Mouse (Mus musculus) small intestine, adult 2 months (tissue): ENCODE data around the gene Parva. TPM values are rescaled to one million over a fixed set of nuclear protein-coding genes. Genes with fewer than 3 reads are reported as not detected.

ENCODE experiments used
- H3K27ac ChIP-seq: fragments of 200-500 bp; 2 replicates; pipeline ENCODE4 v1.5.1; 2012; ENCODE audit warnings: low read depth, low read length, control low read depth, inconsistent platforms; ENCODE audit not compliant: insufficient read depth
- H3K27me3 ChIP-seq: fragments of 200-500 bp; 2 replicates; pipeline ENCODE4 v1.6.1; 2012; ENCODE audit warnings: mild to moderate bottlenecking, moderate library complexity, low read length, inconsistent platforms; ENCODE audit not compliant: control insufficient read depth, insufficient read depth
- H3K36me3 ChIP-seq: fragments of 200-500 bp; 2 replicates; pipeline ENCODE4 v1.6.1; 2012; ENCODE audit warnings: mild to moderate bottlenecking, low read length, control low read depth, inconsistent platforms; ENCODE audit not compliant: control insufficient read depth, insufficient read depth
- H3K4me1 ChIP-seq: fragments of 200-500 bp; 2 replicates; pipeline ENCODE4 v1.6.1; 2012; ENCODE audit warnings: low read length, inconsistent platforms, mixed read lengths; ENCODE audit not compliant: control insufficient read depth, insufficient read depth, insufficient read length
- H3K4me3 ChIP-seq: fragments of 200-500 bp; 2 replicates; pipeline ENCODE4 v1.5.1; 2012; ENCODE audit warnings: low read depth, mild to moderate bottlenecking, control low read depth, inconsistent platforms, low read length, moderate library complexity
- CTCF ChIP-seq: fragments of 200-500 bp; IDR thresholded peaks from 2 replicates; pipeline ENCODE4 v1.5.1; 2012; ENCODE audit warnings: low read depth, mild to moderate bottlenecking, control low read depth, inconsistent platforms, low read length, moderate library complexity, mixed read lengths; ENCODE audit not compliant: insufficient replicate concordance, insufficient read length; ENCODE audit errors: extremely low read depth
- POLR2A ChIP-seq: fragments of 200-500 bp; IDR thresholded peaks from 2 replicates; pipeline ENCODE4 v1.6.1; 2012; ENCODE audit warnings: low read depth, mild to moderate bottlenecking, control low read depth, inconsistent platforms, low read length, moderate library complexity
- WGBS: fragments of 180-500 bp; shearing (Covaris S2); methylation state at CpG from one replicate; pipeline ENCODE4 v1.1.7; 2018; 5-methylcytosine and 5-hydroxymethylcytosine counted together
- polyA plus RNA-seq: library from polyadenylated mRNA; depleted of rRNA; stranded (reverse); fragments of >200 nt; gene quantifications from 2 replicates; pipeline ENCODE4 v1.2.3, GENCODE M21; 2012; rRNA removed

Parva gene
- polyA plus RNA-seq = 10.5 and 13.6 TPM in 2 replicates

DNA sequence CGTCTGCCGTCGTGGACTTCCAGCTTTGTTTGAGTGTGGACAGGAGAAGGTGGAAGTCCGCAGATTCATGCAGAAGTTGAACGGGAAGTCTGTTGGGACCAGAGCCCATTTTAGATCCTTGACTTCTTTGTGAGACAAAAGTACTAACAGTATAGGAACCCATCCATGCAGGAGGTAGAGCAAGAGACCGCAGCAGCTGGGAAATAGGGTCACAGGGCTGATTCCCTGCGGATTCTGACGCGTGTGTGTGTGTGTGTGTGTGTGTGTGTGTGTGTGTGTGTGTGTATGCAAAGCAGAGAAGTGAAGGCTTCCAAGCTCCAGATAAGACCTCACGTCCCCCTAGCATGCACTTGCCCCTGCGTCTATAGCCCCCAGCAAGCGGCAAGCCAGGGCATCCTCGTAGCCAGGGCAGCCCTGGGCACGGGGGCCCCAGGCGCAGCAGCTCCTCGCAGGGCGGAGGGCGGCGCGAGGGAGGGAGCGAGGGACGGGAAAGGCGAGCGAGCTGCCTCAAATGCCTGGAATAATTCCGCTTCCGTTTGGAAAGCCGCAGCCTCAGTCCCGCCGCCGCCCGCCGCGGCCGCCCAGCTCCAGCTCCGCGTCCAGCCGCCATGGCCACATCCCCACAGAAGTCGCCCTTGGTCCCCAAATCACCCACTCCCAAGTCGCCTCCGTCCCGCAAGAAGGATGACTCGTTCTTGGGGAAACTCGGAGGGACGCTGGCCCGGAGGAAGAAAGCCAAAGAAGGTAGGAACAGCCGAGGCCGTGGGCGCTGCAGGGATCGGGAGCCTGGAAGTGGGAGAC, at the start of gene Parva:
Gene Parva (plus strand): TSS at position 149 of the 801 bp plus-strand sequence.
- Histone ChIP-seq H3K36me3 (no peaks in the 10 kb centered on the region), H3K27ac (peak within 1 kb of the TSS; percentile 88), H3K4me1 (no peaks in the 10 kb centered on the region), H3K27me3 (no peaks in the 10 kb centered on the region), H3K4me3 (peak within 1 kb of the TSS; percentile 88)
- TF ChIP-seq POLR2A (no peak; the same call in 1 of the 2 replicates), CTCF (no peak)
- WGBS = 2% methylated on average over 49 of the region's 49 CpGs

DNA sequence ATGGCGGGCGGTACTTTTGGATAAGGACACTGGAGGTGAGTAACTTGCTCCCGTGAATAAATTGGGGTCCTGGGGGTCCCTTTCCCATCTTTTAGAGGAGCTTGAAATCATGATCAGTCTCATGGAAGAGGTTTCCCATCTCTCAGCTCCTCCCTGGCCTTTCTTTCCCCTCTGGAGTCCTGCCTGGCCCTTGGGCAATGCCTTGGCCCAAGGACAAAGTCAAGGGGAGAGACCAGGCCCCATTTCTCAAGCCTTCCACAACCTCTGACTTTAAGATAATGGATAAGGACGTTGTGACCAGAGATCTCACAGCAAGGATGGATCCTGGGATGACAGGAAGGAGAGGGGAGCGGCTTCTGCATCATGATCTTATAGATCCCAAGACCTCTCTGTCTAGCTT, 49.2 kb upstream of the Parva start:
- Histone ChIP-seq H3K4me3 (no peak overlapping the region), H3K27me3 (no peaks in the 10 kb centered on the region), H3K36me3 (peaks cover 8% of the 10 kb centered on the region), H3K27ac (no peak overlapping the region), H3K4me1 (peaks cover 19% of the 10 kb centered on the region)
- 78% methylated on average over 5 of the region's 5 CpGs for WGBS
- TF ChIP-seq POLR2A (no peak), CTCF (no peak)

DNA sequence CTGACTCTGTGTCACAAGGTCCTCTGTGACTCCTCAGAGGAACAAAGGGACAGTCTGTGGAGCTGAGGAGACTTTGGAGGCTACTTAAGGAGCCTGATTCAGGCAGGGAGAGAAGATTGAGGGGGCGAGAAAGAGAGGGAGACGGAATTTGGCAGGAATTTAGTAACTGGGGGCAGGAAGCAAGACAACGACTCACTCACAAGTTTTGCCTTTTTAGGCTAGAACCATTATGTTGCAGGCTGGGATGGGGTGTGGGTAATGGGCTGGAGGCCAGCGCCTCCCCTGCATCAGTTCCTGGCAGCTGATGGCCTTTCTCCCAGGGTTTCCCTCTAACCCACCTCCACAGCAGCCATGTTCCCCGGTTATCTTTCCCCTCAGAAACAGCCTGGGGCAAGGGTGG, 48.8 kb upstream of the Parva start:
- Histone ChIP-seq H3K27ac (no peak overlapping the region), H3K4me3 (no peak overlapping the region), H3K27me3 (no peaks in the 10 kb centered on the region), H3K36me3 (peaks cover 8% of the 10 kb centered on the region), H3K4me1 (peaks cover 17% of the 10 kb centered on the region)
- 80% methylated on average over 5 of the region's 5 CpGs for WGBS
- TF ChIP-seq CTCF (no peak), POLR2A (no peak)

- TF ChIP-seq CTCF (no peak), POLR2A (no peak)
- H3K27me3 ChIP-seq = no peaks in the 10 kb centered on the region
These were observed 40.8 kb upstream of the Parva start for GRCm38 (mm10) chr7:112386521-112386920.

GRCm38 (mm10) chr7:112387876-112388275, 39.4 kb upstream of the Parva start:
- no peak for TF ChIP-seq CTCF
- TF ChIP-seq POLR2A = no peak
- Histone ChIP-seq H3K4me1 (peaks cover 2% of the 10 kb centered on the region; the same call in 1 of the 2 replicates), H3K4me3 (no peak overlapping the region), H3K27ac (no peak overlapping the region), H3K36me3 (peaks cover 3% of the 10 kb centered on the region), H3K27me3 (no peaks in the 10 kb centered on the region)
- 67% methylated on average over 5 of the region's 5 CpGs for WGBS

More at GRCm38 (mm10) chr7:112386521-112386920, 40.8 kb upstream of the Parva start:
- Histone ChIP-seq H3K4me3 (no peak overlapping the region), H3K27ac (no peak overlapping the region), H3K36me3 (peaks cover 3% of the 10 kb centered on the region), H3K4me1 (peaks cover 2% of the 10 kb centered on the region; the same call in 1 of the 2 replicates)
- 44% methylated on average over 5 of the region's 5 CpGs for WGBS

DNA sequence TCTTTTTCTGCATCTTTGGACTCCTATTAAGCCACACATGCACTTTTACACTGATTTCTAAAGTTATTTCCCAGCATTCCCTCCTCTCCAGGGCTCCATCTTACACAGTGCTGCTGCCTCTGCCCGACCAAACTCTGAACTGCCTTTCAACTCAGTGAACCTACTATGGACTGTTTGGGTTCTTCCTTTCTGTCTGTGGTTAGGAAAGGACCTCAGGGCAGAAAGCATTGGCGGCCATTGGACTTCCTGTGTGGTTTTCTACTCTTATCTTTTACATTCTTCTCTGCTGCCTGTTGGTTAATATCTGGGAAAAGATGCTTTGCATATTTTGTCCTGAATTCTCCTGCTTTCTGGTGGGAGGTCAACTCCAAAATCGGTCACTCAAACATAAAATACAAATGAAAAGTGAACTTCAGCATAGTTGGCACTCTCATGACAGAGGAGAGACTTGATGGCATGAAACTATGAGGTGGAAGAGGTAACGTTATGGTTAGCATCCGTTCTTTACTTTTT, 38.9 kb upstream of the Parva start:
- Histone ChIP-seq H3K27me3 (no peaks in the 10 kb centered on the region), H3K36me3 (peaks cover 3% of the 10 kb centered on the region), H3K27ac (no peak overlapping the region), H3K4me1 (peaks cover 2% of the 10 kb centered on the region; the same call in 1 of the 2 replicates), H3K4me3 (no peak overlapping the region)
- 76% methylated on average over 5 of the region's 5 CpGs for WGBS
- TF ChIP-seq POLR2A (no peak), CTCF (no peak)

- Histone ChIP-seq H3K27ac (no peak overlapping the region), H3K36me3 (peaks cover 3% of the 10 kb centered on the region; the same call in 1 of the 2 replicates), H3K27me3 (no peaks in the 10 kb centered on the region), H3K4me1 (peaks cover 2% of the 10 kb centered on the region; the same call in 1 of the 2 replicates), H3K4me3 (no peak overlapping the region)
- no peak for TF ChIP-seq POLR2A
- TF ChIP-seq CTCF = no peak
- 42% methylated on average over 6 of the region's 6 CpGs for WGBS
These were observed 37.6 kb upstream of the Parva start for GRCm38 (mm10) chr7:112389611-112390251.
